Mouse (Mus musculus): Measurements from ENCODE around the gene 1700122O11Rik.

The 1700122O11Rik gene

GRCm38 (mm10) chr17:47997806-47998205, 40.3 kb downstream of the 1700122O11Rik start:
- in situ Hi-C loops (cut with MboI; ENCODE audit: low pct_unique_long_range_greater_than_20kb in 1 of 2, low sequenced_read_pairs in 2 of 2, unreplicated experiment in 1 of 2): no loop called here

- in situ Hi-C loops (cut with MboI; ENCODE audit: low pct_unique_long_range_greater_than_20kb in 1 of 2, low sequenced_read_pairs in 2 of 2, unreplicated experiment in 1 of 2): no loop called here
These were observed 47.5 kb downstream of the 1700122O11Rik start for GRCm38 (mm10) chr17:47990392-47991123.

DNA sequence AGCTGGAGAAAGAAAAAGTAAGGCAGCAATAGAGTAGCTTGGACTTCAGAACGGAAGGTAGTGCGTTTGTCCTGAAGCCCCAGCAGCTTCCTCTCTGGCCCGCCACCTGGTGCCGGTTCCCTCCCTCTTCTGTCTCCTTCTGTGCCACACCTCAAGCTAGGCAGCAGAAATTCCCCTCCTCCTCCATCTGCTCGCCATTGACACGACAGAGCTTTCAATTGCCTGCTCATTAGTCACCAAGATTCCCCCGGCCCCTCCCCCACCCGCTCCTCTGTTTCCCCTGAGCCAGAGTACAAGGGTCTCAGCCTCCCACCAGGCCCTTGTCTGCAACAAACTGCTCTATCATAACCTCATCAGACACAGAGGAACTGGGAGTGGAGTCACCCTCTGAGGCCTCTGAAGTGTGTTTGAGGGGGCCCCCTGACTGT, 48.1 kb downstream of the 1700122O11Rik start:
- in situ Hi-C loops (cut with MboI; ENCODE audit: low pct_unique_long_range_greater_than_20kb in 1 of 2, low sequenced_read_pairs in 2 of 2, unreplicated experiment in 1 of 2): no loop called here

DNA sequence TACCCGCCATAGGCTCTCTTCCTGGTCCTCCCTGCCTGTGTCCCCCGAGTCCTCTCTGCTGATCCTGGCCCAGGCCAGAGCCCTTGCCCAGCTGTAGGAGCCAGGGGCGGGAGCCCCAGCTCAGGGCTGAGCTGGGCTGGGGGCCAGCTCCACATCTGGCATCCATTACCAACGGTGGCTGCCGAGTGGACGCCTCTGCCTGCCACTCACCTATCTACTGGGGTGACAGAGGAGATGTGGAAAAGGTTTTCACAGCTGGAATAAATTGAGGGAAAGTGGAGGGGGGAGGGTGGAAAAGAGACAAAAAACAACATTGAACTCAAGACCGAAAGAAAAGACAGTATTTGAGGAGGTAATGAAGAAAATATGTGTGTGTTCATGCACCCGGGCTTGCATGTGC, 49.3 kb downstream of the 1700122O11Rik start:
- in situ Hi-C loops (cut with MboI; ENCODE audit: low pct_unique_long_range_greater_than_20kb in 1 of 2, low sequenced_read_pairs in 2 of 2, unreplicated experiment in 1 of 2): no loop called here

- in situ Hi-C loops (cut with MboI; ENCODE audit: low pct_unique_long_range_greater_than_20kb in 1 of 2, low sequenced_read_pairs in 2 of 2, unreplicated experiment in 1 of 2): no loop called here
These were observed 50.0 kb downstream of the 1700122O11Rik start for GRCm38 (mm10) chr17:47988074-47988473.
